Mouse (Mus musculus) MEL (cell line): Measurements from ENCODE around the gene Tmem11.

Experiments
- CTCF ChIP-seq, 3 experiments: IDR thresholded peaks in 2 of 3; conservative IDR thresholded peaks in 1 of 3; 2 replicates each; pipeline ENCODE4 v1.5.1; 2011 to 2012; ENCODE audit warnings: low read length in 3 of 3, low read depth in 2 of 3, mild to moderate bottlenecking in 2 of 3, improper control_type of control experiment in 1 of 3, inconsistent platforms in 1 of 3, mixed read lengths in 1 of 3, moderate library complexity in 1 of 3; ENCODE audit not compliant: control insufficient read depth in 1 of 3, insufficient read depth in 1 of 3, poor library complexity in 1 of 3, severe bottlenecking in 1 of 3
- KAT2A ChIP-seq: conservative IDR thresholded peaks from 2 replicates; pipeline ENCODE4 v1.6.1; 2012; ENCODE audit warnings: low read depth, low read length, improper control_type of control experiment, inconsistent platforms
- MAFK ChIP-seq: IDR thresholded peaks from 2 replicates; pipeline ENCODE4 v1.6.1; 2011; ENCODE audit warnings: low read depth, mild to moderate bottlenecking, low read length, improper control_type of control experiment, borderline replicate concordance
- MAX ChIP-seq: IDR thresholded peaks from 2 replicates; pipeline ENCODE4 v1.6.1; 2011; ENCODE audit warnings: low read length, improper control_type of control experiment
- MAZ ChIP-seq: IDR thresholded peaks from 2 replicates; pipeline ENCODE4 v1.6.1; 2012; ENCODE audit warnings: low read depth, mild to moderate bottlenecking, inconsistent platforms, low read length, improper control_type of control experiment
- MYC ChIP-seq: IDR thresholded peaks from 2 replicates; pipeline ENCODE4 v1.6.1; 2011; ENCODE audit warnings: low read depth, mild to moderate bottlenecking, low read length, improper control_type of control experiment, moderate library complexity
- POLR2A ChIP-seq, 2 experiments: IDR thresholded peaks; 2 replicates each; pipeline ENCODE4 v1.6.1; 2011 to 2012; ENCODE audit warnings: low read length in 2 of 2, mild to moderate bottlenecking in 2 of 2, control low read depth in 1 of 2, improper control_type of control experiment in 1 of 2, low read depth in 1 of 2, moderate library complexity in 1 of 2; ENCODE audit not compliant: control insufficient read depth in 1 of 2, insufficient read depth in 1 of 2, poor library complexity in 1 of 2
- UBTF ChIP-seq: IDR thresholded peaks from 2 replicates; pipeline ENCODE4 v1.6.1; 2012; ENCODE audit warnings: low read depth, mild to moderate bottlenecking, inconsistent platforms, low read length, improper control_type of control experiment, moderate library complexity, borderline replicate concordance; ENCODE audit not compliant: insufficient read depth
- USF2 ChIP-seq, 2 experiments: IDR thresholded peaks; 2 replicates each; pipeline ENCODE4 v1.6.1; 2011 to 2012; ENCODE audit warnings: improper control_type of control experiment in 2 of 2, low read length in 2 of 2, borderline replicate concordance in 1 of 2, inconsistent platforms in 1 of 2, low read depth in 1 of 2, mild to moderate bottlenecking in 1 of 2; ENCODE audit not compliant: insufficient read depth in 1 of 2
- ZC3H11A ChIP-seq: IDR thresholded peaks from 2 replicates; pipeline ENCODE4 v1.6.1; 2012; ENCODE audit warnings: low read depth, mild to moderate bottlenecking, inconsistent platforms, low read length, improper control_type of control experiment
- ZMIZ1 ChIP-seq: IDR thresholded peaks from 2 replicates; pipeline ENCODE4 v1.6.1; 2012; ENCODE audit warnings: low read depth, mild to moderate bottlenecking, inconsistent platforms, low read length, improper control_type of control experiment, moderate library complexity

- TF ChIP-seq CTCF (IDR thresholded peaks at IDR 0.05 in 2 of 3, conservative IDR thresholded peaks at IDR 0.05 in 1 of 3; ENCODE audit: control insufficient read depth in 1 of 3, insufficient read depth in 1 of 3, low read depth in 2 of 3, low read length in 3 of 3, poor library complexity in 1 of 3, severe bottlenecking in 1 of 3) (no peak), KAT2A (no peak), POLR2A (IDR thresholded peaks at IDR 0.05; ENCODE audit: control insufficient read depth in 1 of 2, insufficient read depth in 1 of 2, low read depth in 1 of 2, low read length in 2 of 2, poor library complexity in 1 of 2) (no peak), USF2 (IDR thresholded peaks at IDR 0.05; ENCODE audit: borderline replicate concordance in 1 of 2, insufficient read depth in 1 of 2, low read depth in 1 of 2, low read length in 2 of 2) (no peak), MAX (no peak), MAFK (no peak), MAZ (no peak), MYC (no peak), UBTF (no peak), ZMIZ1 (no peak), ZC3H11A (no peak)
Observed at GRCm38 (mm10) chr11:60867456-60867855, 11.6 kb downstream of the Tmem11 start.
